Mouse (Mus musculus): Measurements from ENCODE around the gene P3h3.

DNA sequence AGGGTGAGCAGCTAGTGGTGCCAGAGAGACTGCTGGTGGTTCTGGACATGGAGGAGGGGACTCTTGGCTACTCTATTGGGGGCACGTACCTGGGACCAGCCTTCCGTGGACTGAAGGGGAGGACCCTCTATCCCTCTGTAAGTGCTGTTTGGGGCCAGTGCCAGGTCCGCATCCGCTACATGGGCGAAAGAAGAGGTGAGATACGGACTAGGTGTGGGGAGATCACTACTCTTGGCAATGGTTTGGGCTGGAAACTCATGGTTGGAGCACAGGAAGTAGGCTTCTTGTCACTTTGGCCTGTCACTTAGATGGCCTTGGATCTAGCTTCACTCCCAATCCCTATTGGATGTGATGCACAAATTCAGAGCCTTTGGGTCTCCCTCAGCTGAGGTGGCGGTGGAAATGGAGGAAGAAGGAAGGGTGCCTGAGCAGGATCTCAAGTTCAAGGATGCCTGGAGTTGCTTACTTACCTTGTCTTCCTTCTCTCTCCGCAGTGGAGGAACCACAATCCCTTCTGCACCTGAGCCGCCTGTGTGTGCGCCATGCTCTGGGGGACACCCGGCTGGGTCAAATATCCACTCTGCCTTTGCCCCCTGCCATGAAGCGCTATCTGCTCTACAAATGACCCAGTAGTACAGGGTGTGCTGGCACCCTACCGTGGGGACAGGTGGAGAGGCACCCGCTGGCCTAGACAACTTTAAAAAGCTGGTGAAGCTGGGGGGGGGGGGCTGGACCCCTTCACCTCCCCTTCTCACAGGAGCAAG lies 47.6 kb downstream of the P3h3 start:
- TF ChIP-seq CTCF (IDR thresholded peaks at IDR 0.05; ENCODE audit: borderline replicate concordance, extremely low read depth, insufficient read depth, insufficient read length) (no peak), POLR2A (IDR thresholded peaks at IDR 0.05; ENCODE audit: borderline replicate concordance, extremely low read depth, insufficient read depth, insufficient read length, poor library complexity, severe bottlenecking) (no peak)

All from brain, embryonic 14.5 days (tissue).